Mouse (Mus musculus) liver, adult 2 months (tissue): ENCODE data around the gene Hck.

Experiments used
- CTCF ChIP-seq: fragments of 200-500 bp; IDR thresholded peaks from 2 replicates; pipeline ENCODE4 v1.5.1; 2011; ENCODE audit warnings: low read depth, low read length, control low read depth
- POLR2A ChIP-seq: fragments of 200-500 bp; IDR thresholded peaks from 2 replicates; pipeline ENCODE4 v1.6.1; 2011; ENCODE audit warnings: low read length, control low read depth; ENCODE audit not compliant: insufficient read depth; ENCODE audit errors: extremely low read depth

GRCm38 (mm10) chr2:153161684-153162080, 53.4 kb downstream of the Hck start:
- TF ChIP-seq CTCF: no peak
- TF ChIP-seq POLR2A: no peak
